Mouse (Mus musculus) lung, postnatal 0 days (tissue): ENCODE data around the gene Gp1ba. TPM values are rescaled to one million over a fixed set of nuclear protein-coding genes. Genes with fewer than 3 reads are reported as not detected.

Experiments
- ATAC-seq: fragments of 200-750 bp; cut with Nextera tagmentation; 2 replicates; pipeline ENCODE4 v1.8.0; 2017; ENCODE audit warnings: moderate library complexity
- DNase-seq: peaks from one replicate; pipeline ENCODE4 v3.0.0-alpha.2; 2016; ENCODE audit warnings: low spot score
- H3K27ac ChIP-seq: fragments of 300-500 bp; sonication (generic); 2 replicates; pipeline ENCODE4 v1.5.1; 2014; ENCODE audit warnings: antibody characterized with exemption, mild to moderate bottlenecking, low read length, mixed read lengths
- H3K27me3 ChIP-seq: fragments of 300-500 bp; sonication (generic); replicated peaks from 2 replicates; pipeline ENCODE4 v1.6.1; 2014; ENCODE audit warnings: low read length, mixed read lengths; ENCODE audit not compliant: insufficient read depth
- H3K36me3 ChIP-seq: fragments of 300-500 bp; sonication (generic); 2 replicates; pipeline ENCODE4 v1.6.1; 2014; ENCODE audit warnings: low read length, mixed read lengths; ENCODE audit not compliant: insufficient read depth
- H3K4me1 ChIP-seq: fragments of 300-500 bp; sonication (generic); 2 replicates; pipeline ENCODE4 v1.6.1; 2014; ENCODE audit warnings: antibody characterized with exemption, low read depth, low read length, mixed read lengths; ENCODE audit not compliant: insufficient read depth
- H3K4me2 ChIP-seq: fragments of 300-500 bp; sonication (generic); replicated peaks from 2 replicates; pipeline ENCODE4 v1.6.1; 2014; ENCODE audit warnings: low read depth, mild to moderate bottlenecking, low read length, moderate library complexity, mixed read lengths
- H3K4me3 ChIP-seq: fragments of 300-500 bp; sonication (generic); 2 replicates; pipeline ENCODE4 v1.5.1; 2014; ENCODE audit warnings: low read depth, low read length
- H3K9ac ChIP-seq: fragments of 300-500 bp; sonication (generic); replicated peaks from 2 replicates; pipeline ENCODE4 v1.6.1; 2014; ENCODE audit warnings: low read depth, mild to moderate bottlenecking
- H3K9me3 ChIP-seq: fragments of 300-500 bp; sonication (generic); 2 replicates; pipeline ENCODE4 v1.6.1; 2016; ENCODE audit warnings: low read length, mixed read lengths
- CTCF ChIP-seq: IDR thresholded peaks from 2 replicates; pipeline ENCODE4 v1.5.1; 2016; ENCODE audit warnings: antibody characterized with exemption, mild to moderate bottlenecking
- EP300 ChIP-seq: IDR thresholded peaks from 2 replicates; pipeline ENCODE4 v1.6.1; 2016; ENCODE audit warnings: antibody characterized with exemption, mild to moderate bottlenecking, control low read depth
- WGBS: fragments of 180-500 bp; shearing (Covaris S2); extraction: QIAGEN DNeasy Blood & Tissue Kit; methylation state at CpG from one replicate; pipeline ENCODE4 v1.1.7; 2014; 5-methylcytosine and 5-hydroxymethylcytosine counted together
- polyA plus RNA-seq: library from polyadenylated mRNA; unstranded; fragments of >200 nt; fragmentation: Nextera tagmentation; extraction: Ambion mirVana; gene quantifications from 2 replicates; pipeline ENCODE4 v1.2.1, GENCODE M21; 2015

Gene Gp1ba
- polyA plus RNA-seq, 1 experiment from 2014 or later, result 0.66 TPM

DNA sequence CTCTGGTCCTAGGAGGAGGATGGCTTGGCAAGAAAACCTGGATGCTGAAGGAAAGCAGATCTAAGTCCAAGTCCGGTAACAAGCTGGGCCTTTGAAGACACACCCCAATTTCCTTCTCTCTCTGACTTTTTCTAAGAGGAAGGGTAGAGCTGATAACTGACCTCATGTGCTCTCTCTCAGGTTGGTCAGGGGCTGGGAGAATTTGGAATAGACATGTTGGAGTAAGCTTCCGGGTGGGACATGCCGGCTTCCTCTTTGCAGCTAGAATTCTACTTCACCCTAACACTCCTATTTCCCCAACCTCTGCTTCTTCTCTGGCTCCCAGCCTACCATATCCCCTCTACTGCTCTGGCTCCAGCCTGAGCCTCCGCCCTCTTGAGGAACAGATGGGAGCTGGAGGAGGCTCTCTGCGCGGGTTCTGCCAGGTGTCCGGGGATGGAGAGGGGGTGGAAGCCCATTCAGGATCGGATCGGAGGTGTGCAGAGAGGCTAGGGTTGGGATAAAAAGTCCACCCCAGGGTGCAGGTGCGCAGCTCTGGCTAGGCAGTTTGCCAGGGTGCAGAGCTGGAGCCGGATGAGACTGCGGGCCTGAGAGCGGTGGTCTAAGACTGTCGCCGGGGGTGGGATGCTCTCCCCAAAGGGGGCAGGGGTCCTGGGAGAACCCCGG is 48.1 kb downstream of the Gp1ba start:
- Histone ChIP-seq H3K9me3 (no peaks in the 10 kb centered on the region), H3K27ac (peak overlapping the region; percentile 87), H3K4me2 (peak overlapping the region; percentile 90), H3K4me3 (peak overlapping the region; percentile 90), H3K4me1 (peaks cover 17% of the 10 kb centered on the region), H3K9ac (peak overlapping the region; percentile 88), H3K36me3 (peaks cover 16% of the 10 kb centered on the region; the same call in 1 of the 2 replicates), H3K27me3 (no peaks in the 10 kb centered on the region)
- peak; percentile 14; the same call in 1 of the 2 replicates for TF ChIP-seq CTCF
- no peak for TF ChIP-seq EP300
- DNase-seq (peak; percentile 45), ATAC-seq (peak; percentile 29)
- WGBS, result 1% methylated on average over 13 of the region's 16 CpGs

DNA sequence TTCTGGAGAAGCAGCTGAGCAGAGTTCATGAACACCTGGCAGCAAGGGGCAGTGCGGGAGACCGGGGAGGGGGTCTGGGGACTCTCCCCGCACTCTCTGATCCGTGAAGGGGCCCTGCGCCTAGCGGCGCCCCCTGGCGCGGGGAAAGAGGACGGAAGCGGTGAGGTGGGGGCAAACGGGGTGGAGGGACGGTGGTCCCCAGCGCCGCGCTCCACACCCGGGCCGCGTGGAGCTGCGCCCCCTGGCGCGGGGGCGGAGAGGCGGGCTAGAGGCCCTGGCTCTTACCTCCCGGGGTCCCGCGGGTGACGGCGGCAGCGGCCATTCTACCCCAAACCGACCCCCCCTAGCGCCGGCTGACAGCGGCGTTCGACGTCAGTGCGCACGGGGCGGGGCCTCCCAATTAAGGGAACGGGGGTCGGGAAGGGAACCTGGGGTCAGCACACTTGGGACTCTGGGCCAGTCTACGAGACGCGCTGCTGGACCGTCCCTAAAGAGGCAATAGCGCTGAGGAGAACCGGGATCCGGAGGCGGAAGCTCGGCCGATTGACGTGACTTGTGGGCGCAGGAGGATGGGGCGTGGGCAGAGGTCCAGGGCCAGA is 48.8 kb downstream of the Gp1ba start, which contains the start of gene Camta2:
Gene Camta2, minus strand, starts transcription at position 505 of the 599 bp plus-strand sequence.
- H3K27me3 ChIP-seq, result no peaks in the 10 kb centered on the region

DNA sequence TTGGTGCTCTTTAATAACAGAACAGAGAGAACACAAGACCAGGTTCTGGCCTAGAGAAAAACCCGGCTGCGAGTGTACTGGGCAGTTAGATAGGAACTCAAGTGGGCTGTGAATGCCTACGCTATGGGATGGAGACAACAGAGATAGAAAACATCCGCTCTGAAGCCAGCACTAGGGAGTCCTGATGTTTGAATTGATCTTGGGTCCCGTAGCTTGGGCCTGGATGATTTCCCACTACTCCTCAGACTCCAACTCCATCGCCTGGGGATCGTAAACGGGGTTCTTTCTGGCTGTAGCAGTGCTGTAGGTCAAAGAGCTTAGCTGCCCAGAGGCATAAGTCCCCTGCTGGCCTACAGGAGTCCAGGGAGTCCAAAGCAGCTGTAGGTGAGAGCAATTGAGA is 49.5 kb downstream of the Gp1ba start:
- Histone ChIP-seq H3K27me3 (no peaks in the 10 kb centered on the region), H3K4me1 (peaks cover 17% of the 10 kb centered on the region), H3K4me2 (peak overlapping the region; percentile 90), H3K9ac (peak overlapping the region; percentile 88), H3K36me3 (peaks cover 6% of the 10 kb centered on the region; the same call in 1 of the 2 replicates), H3K9me3 (no peaks in the 10 kb centered on the region), H3K4me3 (peak overlapping the region; percentile 90), H3K27ac (peak overlapping the region; percentile 87)
- TF ChIP-seq CTCF (no peak), EP300 (no peak)
- no peak for ATAC-seq
- no peak for DNase-seq
- 17% methylated on average over 8 of the region's 8 CpGs for WGBS

More for the DNA sequence above, 48.8 kb downstream of the Gp1ba start, which contains the start of gene Camta2:
- TF ChIP-seq EP300 (no peak), CTCF (peak; percentile 67)
- Histone ChIP-seq H3K4me3 (peak within 1 kb of the TSS; percentile 90), H3K9ac (peak within 1 kb of the TSS; percentile 88), H3K4me1 (peaks cover 17% of the 10 kb centered on the region), H3K9me3 (no peaks in the 10 kb centered on the region), H3K27ac (peak within 1 kb of the TSS; percentile 87), H3K36me3 (peaks cover 10% of the 10 kb centered on the region; the same call in 1 of the 2 replicates), H3K4me2 (peak within 1 kb of the TSS; percentile 90)
- 2% methylated on average over 49 of the region's 55 CpGs for WGBS
- DNase-seq, result peak; percentile 88
- ATAC-seq, result peak; percentile 92

DNA sequence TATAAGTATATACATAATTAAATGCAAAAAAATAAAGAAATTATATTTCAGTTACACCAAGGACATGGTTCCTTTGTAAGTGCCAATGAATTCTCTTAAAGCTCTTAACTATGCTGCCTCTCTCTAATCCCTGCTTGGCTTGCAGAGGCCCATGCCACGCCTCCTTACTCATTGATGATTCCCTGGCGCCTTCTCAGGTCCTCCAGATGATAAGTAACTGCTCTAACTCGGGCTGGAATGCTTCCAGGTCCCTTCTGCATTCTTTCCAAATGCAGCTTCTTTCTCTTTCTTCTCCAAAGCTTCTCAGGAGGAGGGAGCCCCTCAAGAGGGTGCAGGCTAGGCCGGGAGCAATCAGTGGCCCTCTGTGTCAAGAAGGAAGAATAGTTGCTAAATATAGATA is 50.7 kb downstream of the Gp1ba start:
- Histone ChIP-seq H3K4me1 (peaks cover 17% of the 10 kb centered on the region), H3K27me3 (no peaks in the 10 kb centered on the region), H3K36me3 (no peaks in the 10 kb centered on the region), H3K4me3 (no peak overlapping the region), H3K9me3 (no peaks in the 10 kb centered on the region), H3K4me2 (no peak overlapping the region), H3K27ac (no peak overlapping the region), H3K9ac (0 out of 2 replicates have a peak overlapping the region, but pooled peaks have one; percentile 23)
- no peak for DNase-seq
- WGBS, result 50% methylated on average over 4 of the region's 4 CpGs
- no peak for ATAC-seq
- no peak for TF ChIP-seq EP300
- no peak for TF ChIP-seq CTCF

Other genes with a start within 250 kb of the Gp1ba start
- gene Pelp1, start 229.1 kb upstream of the Gp1ba start, polyA plus RNA-seq, result 9.1 and 9.6 TPM in 2 replicates
- gene Arrb2, start 206.5 kb upstream of the Gp1ba start, polyA plus RNA-seq, result 12.7 and 13.7 TPM in 2 replicates
- 37.3 and 37.9 TPM in 2 replicates for gene Med11, start 187.2 kb upstream of the Gp1ba start, polyA plus RNA-seq
- gene Zmynd15, start 179.7 kb upstream of the Gp1ba start, polyA plus RNA-seq, result 1.0 and 1.4 TPM in 2 replicates
- 45.1 and 52.3 TPM in 2 replicates for gene Cxcl16, start 179.1 kb upstream of the Gp1ba start, polyA plus RNA-seq
- gene Tm4sf5, start 133.9 kb upstream of the Gp1ba start, polyA plus RNA-seq, result 2.6 and 3.8 TPM in 2 replicates
- gene Vmo1, start 124.5 kb upstream of the Gp1ba start, polyA plus RNA-seq, result 0.43 and 0.68 TPM in 2 replicates
- gene Gltpd2, start 119.9 kb upstream of the Gp1ba start, polyA plus RNA-seq, result 0.64 and 0.86 TPM in 2 replicates
- 451 and 505 TPM in 2 replicates for gene Psmb6, start 113.8 kb upstream of the Gp1ba start, polyA plus RNA-seq
- gene Gm40193, start 106.2 kb upstream of the Gp1ba start, polyA plus RNA-seq, result not detected in 2 replicates
- gene Pld2, start 99.1 kb upstream of the Gp1ba start, polyA plus RNA-seq, result 10.8 and 13.5 TPM in 2 replicates
- 7.4 and 7.6 TPM in 2 replicates for gene Mink1, start 76.2 kb upstream of the Gp1ba start, polyA plus RNA-seq
- gene 4930544D05Rik, start 23.3 kb upstream of the Gp1ba start, polyA plus RNA-seq, result not detected in 2 replicates
- not detected in 2 replicates for gene Chrne, start 19.9 kb upstream of the Gp1ba start, polyA plus RNA-seq
- gene Rnf167, start 8.1 kb downstream of the Gp1ba start, polyA plus RNA-seq, result 112 and 119 TPM in 2 replicates
- gene Slc25a11, start 8.4 kb downstream of the Gp1ba start, polyA plus RNA-seq, result 118 and 121 TPM in 2 replicates
- 1,176 and 1,206 TPM in 2 replicates for gene Pfn1, start 15.5 kb downstream of the Gp1ba start, polyA plus RNA-seq
- 20.8 and 23.1 TPM in 2 replicates for gene Eno3, start 18.1 kb downstream of the Gp1ba start, polyA plus RNA-seq
- 84.6 and 95.5 TPM in 2 replicates for gene Spag7, start 30.3 kb downstream of the Gp1ba start, polyA plus RNA-seq
- 8.7 and 9.9 TPM in 2 replicates for gene Camta2, start 49.0 kb downstream of the Gp1ba start, polyA plus RNA-seq
- gene Inca1, start 61.0 kb downstream of the Gp1ba start, polyA plus RNA-seq, result 2.4 and 2.6 TPM in 2 replicates
- gene Kif1c, start 61.4 kb downstream of the Gp1ba start, polyA plus RNA-seq, result 4.8 and 5.3 TPM in 2 replicates
- 3.5 and 3.6 TPM in 2 replicates for gene Zfp3, start 125.1 kb downstream of the Gp1ba start, polyA plus RNA-seq
- gene Scimp, start 173.5 kb downstream of the Gp1ba start, polyA plus RNA-seq, result 0.96 and 2.1 TPM in 2 replicates
- 35.3 and 35.6 TPM in 2 replicates for gene Rabep1, start 205.7 kb downstream of the Gp1ba start, polyA plus RNA-seq